Mouse (Mus musculus) bone marrow macrophage, adult 2 months (primary cell): ENCODE data around the gene Adap2.
"Not testable (repeated sequence)": the region's sequence is repeated elsewhere in the genome, so short reads cannot be mapped to it uniquely, and the experiment has no call there.

Experiments used
- CTCF ChIP-seq: IDR thresholded peaks from 2 replicates; pipeline ENCODE4 v1.5.1; 2012; ENCODE audit warnings: low read depth, mild to moderate bottlenecking, low read length, moderate library complexity
- POLR2A ChIP-seq: IDR thresholded peaks from 2 replicates; pipeline ENCODE4 v1.6.1; 2012; ENCODE audit warnings: mild to moderate bottlenecking, low read depth, low read length, borderline replicate concordance

DNA sequence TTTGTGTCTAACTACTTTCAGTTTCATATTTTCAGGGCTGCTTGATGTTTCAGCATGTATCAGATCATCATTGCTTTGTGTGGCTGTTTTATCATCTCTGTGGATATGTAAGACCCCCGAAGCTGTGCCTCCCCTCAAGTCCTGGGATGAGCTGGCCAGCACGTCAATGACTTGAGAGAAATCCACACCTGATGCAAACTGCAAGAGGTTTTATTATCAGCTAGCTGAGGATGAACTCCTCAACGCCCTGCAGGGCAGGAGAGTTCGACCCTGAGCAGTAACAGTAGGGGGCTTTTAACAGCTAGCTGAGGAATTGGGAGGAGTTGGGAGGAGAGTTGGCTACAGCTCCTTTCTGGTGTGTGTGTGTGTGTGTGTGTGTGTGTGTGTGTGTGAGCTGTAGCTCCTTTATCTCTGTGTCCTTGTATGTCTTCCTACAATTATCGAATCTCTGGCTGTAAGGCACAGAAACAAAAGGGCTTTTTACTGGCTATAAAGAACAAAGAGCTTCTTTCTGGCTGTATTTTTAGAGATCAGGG, 31.6 kb downstream of the Adap2 start:
- TF ChIP-seq CTCF, POLR2A: not testable (repeated sequence)
